Mouse (Mus musculus) thymus, adult 2 months (tissue): Measurements from ENCODE around the gene Tas1r3. TPM values are rescaled to one million over a fixed set of nuclear protein-coding genes. Genes with fewer than 3 reads are reported as not detected.

Experiments
- DNase-seq: peaks from one replicate; pipeline ENCODE4 v3.0.0; 2021
- H3K27ac ChIP-seq: fragments of 200-500 bp; 2 replicates; pipeline ENCODE4 v1.5.1; 2012; ENCODE audit warnings: low read length, control low read depth; ENCODE audit not compliant: control insufficient read depth, insufficient read depth
- H3K27me3 ChIP-seq: fragments of 200-500 bp; 2 replicates; pipeline ENCODE4 v1.6.1; 2012; ENCODE audit warnings: mild to moderate bottlenecking, low read length, moderate library complexity, mixed read lengths; ENCODE audit not compliant: control insufficient read depth, insufficient read depth
- H3K36me3 ChIP-seq: fragments of 200-500 bp; 2 replicates; pipeline ENCODE4 v1.6.1; 2012; ENCODE audit warnings: mild to moderate bottlenecking, low read length, moderate library complexity; ENCODE audit not compliant: control insufficient read depth, insufficient read depth
- H3K4me1 ChIP-seq: fragments of 200-500 bp; replicated peaks from 2 replicates; pipeline ENCODE4 v1.6.1; 2012; ENCODE audit warnings: low read length; ENCODE audit not compliant: control insufficient read depth, insufficient read depth
- H3K4me3 ChIP-seq: fragments of 200-500 bp; 2 replicates; pipeline ENCODE4 v1.5.1; 2012; ENCODE audit warnings: mild to moderate bottlenecking, low read length, control low read depth, moderate library complexity; ENCODE audit not compliant: control insufficient read depth, insufficient read depth
- CTCF ChIP-seq: fragments of 200-500 bp; IDR thresholded peaks from 2 replicates; pipeline ENCODE4 v1.5.1; 2012; ENCODE audit warnings: mild to moderate bottlenecking, control low read depth, low read length, moderate library complexity, borderline replicate concordance; ENCODE audit not compliant: control insufficient read depth, poor library complexity, insufficient read depth; ENCODE audit errors: extremely low read depth
- POLR2A ChIP-seq: fragments of 200-500 bp; IDR thresholded peaks from 2 replicates; pipeline ENCODE4 v1.6.1; 2012; ENCODE audit warnings: mild to moderate bottlenecking, low read length, control low read depth, moderate library complexity; ENCODE audit not compliant: control insufficient read depth, poor library complexity, insufficient read depth; ENCODE audit errors: extremely low read depth
- WGBS: fragments of 180-500 bp; shearing (Covaris S2); methylation state at CpG from one replicate; pipeline ENCODE4 v1.1.7; 2018; 5-methylcytosine and 5-hydroxymethylcytosine counted together
- polyA plus RNA-seq: library from polyadenylated mRNA; depleted of rRNA; stranded (reverse); fragments of >200 nt; gene quantifications from 2 replicates; pipeline ENCODE4 v1.2.3, GENCODE M21; 2012

Tas1r3 gene
- polyA plus RNA-seq, 1 experiment: 3.0 TPM

GRCm38 (mm10) chr4:155891011-155891471 lies 27.9 kb upstream of the Tas1r3 start:
- Histone ChIP-seq H3K27ac (no peak overlapping the region), H3K4me1 (peaks cover 32% of the 10 kb centered on the region), H3K4me3 (peak overlapping the region; percentile 69), H3K27me3 (no peaks in the 10 kb centered on the region), H3K36me3 (peaks cover 24% of the 10 kb centered on the region)
- no peak for DNase-seq
- no peak for TF ChIP-seq POLR2A
- TF ChIP-seq CTCF: no peak
- under 1% methylated on average over 34 of the region's 34 CpGs for WGBS

GRCm38 (mm10) chr4:155889316-155889715 lies 26.2 kb upstream of the Tas1r3 start:
- DNase-seq: no peak
- H3K36me3 ChIP-seq: peaks cover 35% of the 10 kb centered on the region
- no peak overlapping the region for H3K4me3 ChIP-seq

GRCm38 (mm10) chr4:155888181-155888580 lies 25.0 kb upstream of the Tas1r3 start:
- peaks cover 40% of the 10 kb centered on the region for H3K36me3 ChIP-seq
- WGBS: over 99% methylated on average over 9 of the region's 9 CpGs

More at GRCm38 (mm10) chr4:155889316-155889715, 26.2 kb upstream of the Tas1r3 start:
- no peaks in the 10 kb centered on the region for H3K27me3 ChIP-seq
- TF ChIP-seq POLR2A (no peak), CTCF (no peak)
- peaks cover 26% of the 10 kb centered on the region for H3K4me1 ChIP-seq
- 86% methylated on average over 5 of the region's 5 CpGs for WGBS
- no peak overlapping the region for H3K27ac ChIP-seq

GRCm38 (mm10) chr4:155887674-155888073 lies 24.5 kb upstream of the Tas1r3 start:
- H3K27me3 ChIP-seq: no peaks in the 10 kb centered on the region
- H3K4me1 ChIP-seq: peaks cover 11% of the 10 kb centered on the region
- 98% methylated on average over 10 of the region's 10 CpGs for whole genome bisulfite sequencing
- no peak for DNase-seq
- H3K36me3 ChIP-seq: peaks cover 40% of the 10 kb centered on the region
- H3K27ac ChIP-seq: no peak overlapping the region
- H3K4me3 ChIP-seq: no peak overlapping the region
- TF ChIP-seq POLR2A (no peak), CTCF (no peak)

More at GRCm38 (mm10) chr4:155888181-155888580, 25.0 kb upstream of the Tas1r3 start:
- no peak for DNase-seq
- Histone ChIP-seq H3K4me1 (peaks cover 15% of the 10 kb centered on the region), H3K27me3 (no peaks in the 10 kb centered on the region), H3K4me3 (no peak overlapping the region), H3K27ac (no peak overlapping the region)
- TF ChIP-seq POLR2A (no peak), CTCF (no peak)

- no peak for DNase-seq
- Histone ChIP-seq H3K4me3 (no peak overlapping the region), H3K36me3 (peaks cover 40% of the 10 kb centered on the region), H3K4me1 (peaks cover 7% of the 10 kb centered on the region), H3K27me3 (no peaks in the 10 kb centered on the region), H3K27ac (no peak overlapping the region)
- TF ChIP-seq CTCF (no peak), POLR2A (no peak)
- 98% methylated on average over 5 of the region's 5 CpGs for WGBS
These were observed 23.2 kb upstream of the Tas1r3 start for GRCm38 (mm10) chr4:155886330-155886729.

- TF ChIP-seq CTCF (no peak), POLR2A (no peak)
- 93% methylated on average over 3 of the region's 3 CpGs for WGBS
- Histone ChIP-seq H3K36me3 (peaks cover 42% of the 10 kb centered on the region), H3K4me1 (no peaks in the 10 kb centered on the region), H3K27me3 (no peaks in the 10 kb centered on the region), H3K4me3 (no peak overlapping the region), H3K27ac (no peak overlapping the region)
- no peak for DNase-seq
These were observed 20.4 kb upstream of the Tas1r3 start for GRCm38 (mm10) chr4:155883587-155883986.

- H3K27me3 ChIP-seq: no peaks in the 10 kb centered on the region
- WGBS: 96% methylated on average over 7 of the region's 7 CpGs
- TF ChIP-seq CTCF (no peak), POLR2A (no peak)
- H3K4me1 ChIP-seq: peaks cover 13% of the 10 kb centered on the region
- DNase-seq: no peak
- no peak overlapping the region for H3K27ac ChIP-seq
- no peak overlapping the region for H3K4me3 ChIP-seq
- peaks cover 33% of the 10 kb centered on the region for H3K36me3 ChIP-seq
These were observed 8.2 kb upstream of the Tas1r3 start for GRCm38 (mm10) chr4:155871404-155871803.
